Mouse (Mus musculus) thymus, adult 2 months (tissue): ENCODE results near the gene Chchd10.

Source experiments
- CTCF ChIP-seq: fragments of 200-500 bp; IDR thresholded peaks from 2 replicates; pipeline ENCODE4 v1.5.1; 2012; ENCODE audit warnings: mild to moderate bottlenecking, control low read depth, low read length, moderate library complexity, borderline replicate concordance; ENCODE audit not compliant: control insufficient read depth, poor library complexity, insufficient read depth; ENCODE audit errors: extremely low read depth
- POLR2A ChIP-seq: fragments of 200-500 bp; IDR thresholded peaks from 2 replicates; pipeline ENCODE4 v1.6.1; 2012; ENCODE audit warnings: mild to moderate bottlenecking, low read length, control low read depth, moderate library complexity; ENCODE audit not compliant: control insufficient read depth, poor library complexity, insufficient read depth; ENCODE audit errors: extremely low read depth

DNA sequence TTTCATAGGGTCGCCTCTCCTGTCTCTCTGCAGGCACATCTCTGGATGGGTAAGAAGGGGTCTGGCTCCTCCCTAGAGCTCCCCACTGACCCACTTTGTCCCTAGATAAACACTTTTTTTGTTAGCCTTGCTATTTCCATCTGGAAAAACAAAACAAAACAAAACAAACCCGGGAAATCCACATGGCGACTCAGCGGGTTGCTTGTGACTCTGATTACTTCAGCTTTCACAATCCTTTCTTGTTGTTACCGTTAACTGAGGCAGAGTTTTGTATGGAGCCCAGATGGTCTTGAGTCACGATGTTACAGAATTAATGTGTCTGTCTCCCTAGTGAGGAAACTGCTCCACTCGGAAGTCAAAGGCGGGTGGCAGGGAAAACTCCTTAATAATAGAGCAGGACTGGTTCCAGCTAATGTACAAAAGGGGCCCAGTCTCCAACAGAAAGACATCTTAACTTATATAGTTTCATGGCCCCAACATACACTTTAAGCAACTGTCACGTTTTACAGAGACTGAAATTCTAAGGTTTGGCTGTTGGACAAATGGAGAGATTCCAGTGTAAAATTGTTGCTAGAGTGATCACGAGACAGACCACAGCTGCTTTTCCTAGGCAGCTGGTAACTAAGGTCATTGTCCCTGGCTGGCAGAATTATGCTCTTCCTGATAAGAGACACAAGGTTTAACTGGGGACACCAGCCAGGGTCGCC, 11.3 kb downstream of the Chchd10 start:
- TF ChIP-seq CTCF = no peak
- TF ChIP-seq POLR2A = no peak
